Mouse (Mus musculus) layer of hippocampus, adult 11-12 months (tissue): ENCODE results near the gene Wfdc5.

Experiments used
- DNase-seq: peaks from one replicate; pipeline ENCODE4 v3.0.0; 2022; ENCODE audit warnings: low spot score

Gene Wfdc5

GRCm38 (mm10) chr2:164128576-164129411, 53.7 kb downstream of the Wfdc5 start:
- DNase-seq = no peak

- DNase-seq = no peak
Measured at GRCm38 (mm10) chr2:164127297-164127696, 55.2 kb downstream of the Wfdc5 start.

GRCm38 (mm10) chr2:164126533-164126955, 56.0 kb downstream of the Wfdc5 start:
- peak; percentile 84 for DNase-seq
